Mouse (Mus musculus): ENCODE measurements around the gene Mon2.
"Not testable (repeated sequence)": the region's sequence is repeated elsewhere in the genome, so short reads cannot be mapped to it uniquely, and the experiment has no call there.

Gene Mon2

GRCm38 (mm10) chr10:123060831-123061230 lies 15.5 kb downstream of the Mon2 start:
- DNase-seq (ENCODE audit: low read depth, low spot score): no peak

- DNase-seq (ENCODE audit: low read depth, low spot score): no peak
Observed at GRCm38 (mm10) chr10:123057082-123057481, 19.2 kb downstream of the Mon2 start.

- no peak for DNase-seq (ENCODE audit: low read depth, low spot score)
Observed at GRCm38 (mm10) chr10:123056463-123056862, 19.8 kb downstream of the Mon2 start.

- no peak for DNase-seq (ENCODE audit: low read depth, low spot score)
Observed at GRCm38 (mm10) chr10:123055205-123056000, 20.9 kb downstream of the Mon2 start.

- DNase-seq (ENCODE audit: low read depth, low spot score): no peak
Observed at GRCm38 (mm10) chr10:123053557-123053956, 22.7 kb downstream of the Mon2 start.

GRCm38 (mm10) chr10:123052021-123052420 lies 24.3 kb downstream of the Mon2 start:
- DNase-seq (ENCODE audit: low read depth, low spot score): no peak

GRCm38 (mm10) chr10:123048730-123049129 lies 27.6 kb downstream of the Mon2 start:
- DNase-seq (ENCODE audit: low read depth, low spot score): no peak

GRCm38 (mm10) chr10:123039936-123040335 lies 36.4 kb downstream of the Mon2 start:
- no peak for DNase-seq (ENCODE audit: low read depth, low spot score)

- no peak for DNase-seq (ENCODE audit: low read depth, low spot score)
Observed at GRCm38 (mm10) chr10:123032078-123032646, 44.1 kb downstream of the Mon2 start.

GRCm38 (mm10) chr10:123031449-123031848 lies 44.9 kb downstream of the Mon2 start:
- DNase-seq (ENCODE audit: low read depth, low spot score): no peak

- DNase-seq (ENCODE audit: low read depth, low spot score): no peak
Observed at GRCm38 (mm10) chr10:123030589-123030988, 45.7 kb downstream of the Mon2 start.

GRCm38 (mm10) chr10:123028949-123029348 lies 47.4 kb downstream of the Mon2 start:
- DNase-seq (ENCODE audit: low read depth, low spot score): no peak

GRCm38 (mm10) chr10:123026736-123027135 lies 49.6 kb downstream of the Mon2 start:
- DNase-seq (ENCODE audit: low read depth, low spot score): not testable (repeated sequence)

- DNase-seq (ENCODE audit: low read depth, low spot score): no peak
Observed at GRCm38 (mm10) chr10:123013435-123013834, 62.9 kb downstream of the Mon2 start.

- DNase-seq (ENCODE audit: low read depth, low spot score): no peak
Observed at GRCm38 (mm10) chr10:123011421-123011820, 64.9 kb downstream of the Mon2 start.

- DNase-seq (ENCODE audit: low read depth, low spot score): no peak
Observed at GRCm38 (mm10) chr10:123005237-123006185, 70.8 kb downstream of the Mon2 start.

GRCm38 (mm10) chr10:123004475-123005236 lies 71.6 kb downstream of the Mon2 start:
- no peak for DNase-seq (ENCODE audit: low read depth, low spot score)

GRCm38 (mm10) chr10:123001985-123002384 lies 74.3 kb downstream of the Mon2 start:
- DNase-seq (ENCODE audit: low read depth, low spot score): no peak

- DNase-seq (ENCODE audit: low read depth, low spot score): no peak
Observed at GRCm38 (mm10) chr10:123001363-123001762, 74.9 kb downstream of the Mon2 start.

GRCm38 (mm10) chr10:122999356-122999755 lies 76.9 kb downstream of the Mon2 start:
- DNase-seq (ENCODE audit: low read depth, low spot score): no peak

- DNase-seq (ENCODE audit: low read depth, low spot score): no peak
Observed at GRCm38 (mm10) chr10:122997852-122998251, 78.5 kb downstream of the Mon2 start.

All from brain, embryonic 18.5 days (tissue).